24 mouse cellular contexts compared by ENCODE assay signal in the genomic region with DNA sequence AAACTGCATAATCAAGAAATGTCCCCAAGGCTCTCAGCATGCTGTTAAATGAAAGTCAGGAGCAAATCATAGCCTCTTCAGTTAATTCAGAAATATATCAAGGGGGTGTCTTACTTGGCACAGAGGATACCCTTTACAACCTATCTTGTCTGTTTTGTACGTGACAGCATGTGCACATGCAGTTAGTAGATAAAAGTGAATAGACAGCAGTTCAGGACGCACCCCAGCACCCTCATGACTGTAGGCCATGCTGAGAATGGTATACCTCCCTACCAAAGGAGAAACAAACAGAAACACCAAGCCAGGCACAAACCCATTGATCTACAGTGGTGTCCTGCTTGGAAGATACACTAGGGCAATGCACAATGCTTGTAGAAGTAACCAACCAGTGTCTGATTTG. TPM values are rescaled to one million over a fixed set of nuclear protein-coding genes. Genes with fewer than 3 reads are reported as not detected.
DNase-seq lines count a peak whose midpoint lies in the region; ATAC-seq lines count a peak whose summit lies in the region.
"Had no signal": no experiment of that assay in that cellular context is flagged by ENCODE, and none has a peak within 500 bp of the region (broad histone marks: within the 10 kb centered on the region; RNA-seq: fewer than 3 reads in every experiment).

No protein-coding gene starts in this region.

- H3K36me3 ChIP-seq in midbrain, embryonic 15.5 days (replicated peaks) = no peaks in the 10 kb centered on the region
- H3K36me3 ChIP-seq in midbrain, embryonic 10.5 days = no peaks in the 10 kb centered on the region
- no peaks in the 10 kb centered on the region for H3K36me3 ChIP-seq in liver, embryonic 11.5 days (ENCODE audit: control insufficient read depth, insufficient read depth, low read length)
- H3K36me3 ChIP-seq in liver, embryonic 16.5 days (ENCODE audit: control insufficient read depth, insufficient read depth) = no peaks in the 10 kb centered on the region
- no peaks in the 10 kb centered on the region for H3K36me3 ChIP-seq in limb, embryonic 10.5 days
- H3K36me3 ChIP-seq: embryonic facial prominence, embryonic 13.5 days; G1E; heart, embryonic 10.5 days; hindbrain, embryonic 13.5 days; midbrain, embryonic 12.5 days; neural tube, embryonic 13.5 days had no signal

- H3K4me2 ChIP-seq in midbrain, embryonic 15.5 days = no peak overlapping the region
- H3K4me2 ChIP-seq in liver, embryonic 11.5 days = no peak overlapping the region
- peak overlapping the region; percentile 23; the same call in 1 of the 2 replicates for H3K4me2 ChIP-seq in liver, embryonic 16.5 days (ENCODE audit: low read depth, low read length)
- H3K4me2 ChIP-seq: embryonic facial prominence, embryonic 13.5 days; forebrain, embryonic 13.5 days; hindbrain, embryonic 13.5 days; lung, embryonic 14.5 days; midbrain, embryonic 12.5 days; neural tube, embryonic 13.5 days had no signal

- no peak for DNase-seq in midbrain, embryonic 10.5 days (ENCODE audit: low spot score)
- no peak for DNase-seq in liver, embryonic 11.5 days (ENCODE audit: low spot score)
- DNase-seq in heart, postnatal 4 days = no peak
- DNase-seq in limb, embryonic 10.5 days (ENCODE audit: low spot score) = no peak
- DNase-seq: adrenal gland, adult 8-10 months; cerebellum, adult 9-10 months; gastrocnemius, postnatal 14 days; heart, postnatal 36 days; kidney, adult 11 months; kidney, postnatal 14 days; lung, embryonic 14.5 days; lung, postnatal 14 days had no signal

- ATAC-seq in midbrain, embryonic 15.5 days (replicated peaks) = 0 out of 2 replicates have a peak, but pooled peaks have one; percentile 10
- ATAC-seq in liver, embryonic 11.5 days (replicated peaks; ENCODE audit: low FRiP score) = peak; percentile 80
- peak; percentile 85 for ATAC-seq in liver, embryonic 16.5 days (ENCODE audit: low read depth)
- no peak for ATAC-seq in granulocyte monocyte progenitor cell, adult 5-6 weeks (replicated peaks; ENCODE audit: poor library complexity, severe bottlenecking)
- ATAC-seq: forebrain, embryonic 13.5 days had no signal

- H3K9ac ChIP-seq in midbrain, embryonic 15.5 days = no peak overlapping the region
- H3K9ac ChIP-seq in liver, embryonic 11.5 days (ENCODE audit: low read depth, low read length) = no peak overlapping the region
- no peak overlapping the region for H3K9ac ChIP-seq in liver, embryonic 16.5 days (ENCODE audit: low read depth, low read length)
- H3K9ac ChIP-seq: embryonic facial prominence, embryonic 13.5 days; forebrain, embryonic 13.5 days; hindbrain, embryonic 13.5 days; lung, embryonic 14.5 days; midbrain, embryonic 12.5 days; neural tube, embryonic 13.5 days had no signal

- 80% methylated on average over 2 of the region's 2 CpGs for WGBS in midbrain, embryonic 15.5 days
- WGBS in midbrain, embryonic 10.5 days = 93% methylated on average over 2 of the region's 2 CpGs
- WGBS in liver, embryonic 11.5 days = 34% methylated on average over 2 of the region's 2 CpGs
- 26% methylated on average over 2 of the region's 2 CpGs for WGBS in liver, embryonic 16.5 days (ENCODE audit: insufficient replicate concordance)
- WGBS in limb, embryonic 10.5 days = 92% methylated on average over 2 of the region's 2 CpGs

- H3K27ac ChIP-seq in midbrain, embryonic 15.5 days = no peak overlapping the region
- no peak overlapping the region for H3K27ac ChIP-seq in midbrain, embryonic 10.5 days (replicated peaks)
- no peak overlapping the region for H3K27ac ChIP-seq in liver, embryonic 11.5 days (ENCODE audit: low read depth, low read length)
- peak overlapping the region; percentile 71 for H3K27ac ChIP-seq in liver, embryonic 16.5 days (ENCODE audit: low read length)
- no peak overlapping the region for H3K27ac ChIP-seq in limb, embryonic 10.5 days
- H3K27ac ChIP-seq: embryonic facial prominence, embryonic 13.5 days; forebrain, embryonic 13.5 days; heart, embryonic 10.5 days; hindbrain, embryonic 13.5 days; left cerebral cortex, adult 2 months; midbrain, embryonic 12.5 days; neural tube, embryonic 13.5 days had no signal

- H3K4me1 ChIP-seq in midbrain, embryonic 15.5 days = peaks cover 7% of the 10 kb centered on the region
- peaks cover 18% of the 10 kb centered on the region for H3K4me1 ChIP-seq in midbrain, embryonic 10.5 days
- peaks cover 5% of the 10 kb centered on the region for H3K4me1 ChIP-seq in liver, embryonic 11.5 days (replicated peaks; ENCODE audit: control insufficient read depth, insufficient read depth, low read length)
- H3K4me1 ChIP-seq in liver, embryonic 16.5 days (ENCODE audit: control insufficient read depth, low read depth, low read length) = peaks cover 34% of the 10 kb centered on the region
- no peaks in the 10 kb centered on the region for H3K4me1 ChIP-seq in limb, embryonic 10.5 days
- H3K4me1 ChIP-seq: forebrain, embryonic 13.5 days had no signal

- no peaks in the 10 kb centered on the region for H3K27me3 ChIP-seq in midbrain, embryonic 15.5 days (replicated peaks)
- H3K27me3 ChIP-seq in midbrain, embryonic 10.5 days (ENCODE audit: low read depth, poor library complexity, severe bottlenecking) = no peaks in the 10 kb centered on the region
- H3K27me3 ChIP-seq in liver, embryonic 11.5 days (replicated peaks; ENCODE audit: control insufficient read depth, insufficient read depth, low read length) = no peaks in the 10 kb centered on the region
- H3K27me3 ChIP-seq in liver, embryonic 16.5 days (ENCODE audit: control insufficient read depth, insufficient read depth, low read depth, low read length) = no peaks in the 10 kb centered on the region
- H3K27me3 ChIP-seq in limb, embryonic 10.5 days (ENCODE audit: low read depth, poor library complexity, severe bottlenecking) = no peaks in the 10 kb centered on the region
- H3K27me3 ChIP-seq: embryonic facial prominence, embryonic 13.5 days; forebrain, embryonic 13.5 days; hindbrain, embryonic 13.5 days; midbrain, embryonic 12.5 days; neural tube, embryonic 13.5 days had no signal

- H3K4me3 ChIP-seq in midbrain, embryonic 15.5 days = no peak overlapping the region
- H3K4me3 ChIP-seq in midbrain, embryonic 10.5 days = no peak overlapping the region
- no peak overlapping the region for H3K4me3 ChIP-seq in liver, embryonic 11.5 days (ENCODE audit: low read depth, low read length)
- no peak overlapping the region for H3K4me3 ChIP-seq in liver, embryonic 16.5 days (ENCODE audit: low read depth, low read length)
- H3K4me3 ChIP-seq in limb, embryonic 10.5 days = no peak overlapping the region
- H3K4me3 ChIP-seq: embryonic facial prominence, embryonic 13.5 days; erythroblast, embryonic 14.5 days; forebrain, embryonic 13.5 days; heart, embryonic 10.5 days; hindbrain, embryonic 13.5 days; left cerebral cortex, adult 2 months; midbrain, embryonic 12.5 days; neural tube, embryonic 13.5 days had no signal

- H3K9me3 ChIP-seq in midbrain, embryonic 15.5 days = no peaks in the 10 kb centered on the region
- H3K9me3 ChIP-seq in midbrain, embryonic 10.5 days (replicated peaks) = no peaks in the 10 kb centered on the region
- H3K9me3 ChIP-seq in liver, embryonic 11.5 days (ENCODE audit: control insufficient read depth, low read length) = no peaks in the 10 kb centered on the region
- no peaks in the 10 kb centered on the region for H3K9me3 ChIP-seq in liver, embryonic 16.5 days (replicated peaks; ENCODE audit: control insufficient read depth, low read length)
- H3K9me3 ChIP-seq in limb, embryonic 10.5 days (replicated peaks) = no peaks in the 10 kb centered on the region
- H3K9me3 ChIP-seq: embryonic facial prominence, embryonic 13.5 days; forebrain, embryonic 13.5 days; heart, embryonic 10.5 days; hindbrain, embryonic 13.5 days; midbrain, embryonic 12.5 days; neural tube, embryonic 13.5 days had no signal

RNA-seq across cellular contexts. Expression of a gene that starts 14.4 kb away (rescaled TPM):
- 13.0 and 13.3 TPM in 2 replicates for polyA plus RNA-seq in midbrain, embryonic 15.5 days (2015; fragmentation: Nextera tagmentation; extraction: Ambion mirVana)
- 4.2 TPM in 2 replicates for polyA plus RNA-seq in midbrain, embryonic 10.5 days (2016; fragmentation: Nextera tagmentation; extraction: Ambion mirVana)
- polyA plus RNA-seq in liver, embryonic 11.5 days (2014; fragmentation: Nextera tagmentation; extraction: Ambion mirVana) = 1.3 and 1.7 TPM in 2 replicates
- polyA plus RNA-seq in liver, embryonic 16.5 days (2015; fragmentation: Nextera tagmentation; extraction: Ambion mirVana) = 0.32 and 0.57 TPM in 2 replicates
- total RNA-seq in heart, postnatal 4 days (2021) = 10 to 100 TPM; 41.0 to 43.9 TPM
- polyA plus RNA-seq in limb, embryonic 10.5 days (2016; fragmentation: Nextera tagmentation; extraction: Ambion mirVana) = 3.4 and 4.2 TPM in 2 replicates
- 14.7 and 26.2 TPM in 2 replicates for total RNA-seq in granulocyte monocyte progenitor cell, adult 5-6 weeks (2014; fragmentation: Nextera tagmentation)
- 3.1 and 5.4 TPM in 2 replicates for total RNA-seq in granulocyte monocyte progenitor cell, adult 5-6 weeks (2017)
- polyA plus RNA-seq: erythroblast, embryonic 14.5 days had no signal
